Mouse (Mus musculus): ENCODE results near the gene Gm20852.
"Not testable (repeated sequence)": the region's sequence is repeated elsewhere in the genome, so short reads cannot be mapped to it uniquely, and the experiment has no call there.

Gene Gm20852

GRCm38 (mm10) chrY:66742023-66742422, at the start of gene Gm20852:
TSS of gene Gm20852 (minus strand) at chrY:66742123.
- not testable (repeated sequence) for DNase-seq (ENCODE audit: low spot score in 2 of 2)

All from spleen, postnatal 36 days (tissue).